Mouse (Mus musculus): ENCODE measurements around the gene 1700025C18Rik. TPM values are rescaled to one million over a fixed set of nuclear protein-coding genes. Genes with fewer than 3 reads are reported as not detected.

1700025C18Rik gene
- total RNA-seq, 2 experiments from 2014 or later = not detected

GRCm38 (mm10) chr2:165080657-165081056, 9.9 kb downstream of the 1700025C18Rik start:
- no peak for DNase-seq
- intact Hi-C loops (cut with DNase I) = no loop called here

GRCm38 (mm10) chr2:165078605-165079004, 11.9 kb downstream of the 1700025C18Rik start:
- intact Hi-C loops (cut with DNase I) = loop anchor here (5.0 kb wide), 1 partner anchor 154 kb away; the partner anchor contains the start of gene Cdh22
- DNase-seq = no peak

GRCm38 (mm10) chr2:165078045-165078444, 12.5 kb downstream of the 1700025C18Rik start:
- intact Hi-C loops (cut with DNase I) = loop anchor here (5.0 kb wide), 1 partner anchor 154 kb away; the partner anchor contains the start of gene Cdh22

GRCm38 (mm10) chr2:165077055-165077454, 13.5 kb downstream of the 1700025C18Rik start:
- DNase-seq = no peak
- intact Hi-C loops (cut with DNase I) = loop anchor here (5.0 kb wide), 1 partner anchor 155 kb away; the partner anchor contains the start of gene Cdh22

More at GRCm38 (mm10) chr2:165078045-165078444, 12.5 kb downstream of the 1700025C18Rik start:
- no peak for DNase-seq

- peak; percentile 84 to 85 for DNase-seq
- intact Hi-C loops (cut with DNase I) = loop anchor here (1.0 to 5.0 kb wide), 5 partner anchors 37 to 286 kb away; partner anchors contain the start of gene Cdh22
Measured at GRCm38 (mm10) chr2:165074937-165075336, 15.6 kb downstream of the 1700025C18Rik start.

GRCm38 (mm10) chr2:165074081-165074884, 16.3 kb downstream of the 1700025C18Rik start:
- intact Hi-C loops (cut with DNase I) = loop anchor here (2.0 kb wide), 2 partner anchors 263 to 287 kb away; no protein-coding TSS in a partner anchor
- DNase-seq = peak; percentile 67 to 75

- intact Hi-C loops (cut with DNase I) = no loop called here
- peak; percentile 20 to 21 for DNase-seq
Measured at GRCm38 (mm10) chr2:165073381-165073781, 17.2 kb downstream of the 1700025C18Rik start.

GRCm38 (mm10) chr2:165070096-165070816, 20.3 kb downstream of the 1700025C18Rik start:
- DNase-seq = peak; percentile 62 to 81
- intact Hi-C loops (cut with DNase I) = no loop called here

GRCm38 (mm10) chr2:165068806-165069205, 21.7 kb downstream of the 1700025C18Rik start:
- intact Hi-C loops (cut with DNase I) = no loop called here
- DNase-seq = no peak

GRCm38 (mm10) chr2:165064489-165064888, 26.1 kb downstream of the 1700025C18Rik start:
- intact Hi-C loops (cut with DNase I) = no loop called here
- DNase-seq = no peak

GRCm38 (mm10) chr2:165061638-165062433, 28.7 kb downstream of the 1700025C18Rik start:
- peak; percentile 36 to 39 for DNase-seq
- intact Hi-C loops (cut with DNase I) = no loop called here

GRCm38 (mm10) chr2:165059961-165060360, 30.6 kb downstream of the 1700025C18Rik start:
- no peak for DNase-seq
- intact Hi-C loops (cut with DNase I) = no loop called here

- intact Hi-C loops (cut with DNase I) = no loop called here
- peak in 1 of 2 experiments; percentile 12 for DNase-seq
Measured at GRCm38 (mm10) chr2:165056377-165057085, 34.0 kb downstream of the 1700025C18Rik start.

GRCm38 (mm10) chr2:165055905-165056304, 34.6 kb downstream of the 1700025C18Rik start:
- intact Hi-C loops (cut with DNase I) = no loop called here
- peak; percentile 52 to 65 for DNase-seq

GRCm38 (mm10) chr2:165054888-165055852, 35.4 kb downstream of the 1700025C18Rik start, which contains the start of gene Cd40:
Gene Cd40, plus strand, starts transcription at chr2:165055627.
- intact Hi-C loops (cut with DNase I) = no loop called here
- peak; percentile 76 to 86 for DNase-seq

GRCm38 (mm10) chr2:165051566-165051965, 39.0 kb downstream of the 1700025C18Rik start:
- no peak for DNase-seq
- intact Hi-C loops (cut with DNase I) = no loop called here

- no peak for DNase-seq
- intact Hi-C loops (cut with DNase I) = no loop called here
Measured at GRCm38 (mm10) chr2:165050826-165051548, 39.6 kb downstream of the 1700025C18Rik start.

- intact Hi-C loops (cut with DNase I) = no loop called here
- DNase-seq = no peak
Measured at GRCm38 (mm10) chr2:165049044-165049443, 41.5 kb downstream of the 1700025C18Rik start.

Measured in heart, postnatal 10 days (tissue).